Mouse (Mus musculus): ENCODE results near the gene Hmga2. TPM values are rescaled to one million over a fixed set of nuclear protein-coding genes. Genes with fewer than 3 reads are reported as not detected.

Gene Hmga2
- polyA plus RNA-seq, 1 experiment from 2014 or later, result 0.43 TPM

DNA sequence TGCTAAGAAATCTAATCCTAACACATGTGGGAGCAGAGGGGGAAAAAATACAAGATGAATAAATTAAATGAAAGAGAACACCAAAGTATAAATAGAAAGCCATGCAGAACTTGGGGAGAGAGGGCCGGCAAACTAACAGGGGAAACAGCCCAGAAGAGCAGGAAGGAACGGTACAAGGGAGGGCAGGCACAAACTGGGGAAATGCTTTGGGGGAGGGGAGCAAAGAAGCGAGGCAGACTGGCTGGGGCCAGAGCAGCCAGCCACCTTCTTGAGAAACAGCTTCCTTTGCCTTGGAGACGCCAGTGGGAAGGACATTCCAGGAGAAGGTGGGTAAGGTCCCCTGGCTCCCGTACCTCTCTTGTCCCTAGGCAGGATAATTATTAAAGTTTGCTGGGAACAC, 14.5 kb downstream of the Hmga2 start:
- peak; percentile 42; the same call in 1 of the 2 replicates for ATAC-seq
- Histone ChIP-seq H3K36me3 (replicated peaks; ENCODE audit: insufficient read depth, low read length) (no peaks in the 10 kb centered on the region), H3K9ac (replicated peaks) (no peak overlapping the region), H3K4me2 (ENCODE audit: low read depth, low read length) (peak overlapping the region; percentile 42), H3K9me3 (ENCODE audit: low read length) (no peaks in the 10 kb centered on the region), H3K27ac (ENCODE audit: low read depth) (peak overlapping the region; percentile 34; the same call in 1 of the 2 replicates), H3K4me3 (ENCODE audit: low read depth, low read length) (no peak overlapping the region), H3K27me3 (ENCODE audit: insufficient read depth, low read length) (no peaks in the 10 kb centered on the region), H3K4me1 (ENCODE audit: insufficient read depth) (0 out of 2 replicates have a peak, but pooled peaks cover 3% of the 10 kb centered on the region)
- 20% methylated on average over 5 of the region's 5 CpGs for WGBS (ENCODE audit: insufficient replicate concordance)
- no peak for TF ChIP-seq EP300 (IDR thresholded peaks at IDR 0.05; ENCODE audit: low read depth)
- TF ChIP-seq CTCF (IDR thresholded peaks at IDR 0.05; ENCODE audit: low read depth), result no peak
- DNase-seq, result no peak

DNA sequence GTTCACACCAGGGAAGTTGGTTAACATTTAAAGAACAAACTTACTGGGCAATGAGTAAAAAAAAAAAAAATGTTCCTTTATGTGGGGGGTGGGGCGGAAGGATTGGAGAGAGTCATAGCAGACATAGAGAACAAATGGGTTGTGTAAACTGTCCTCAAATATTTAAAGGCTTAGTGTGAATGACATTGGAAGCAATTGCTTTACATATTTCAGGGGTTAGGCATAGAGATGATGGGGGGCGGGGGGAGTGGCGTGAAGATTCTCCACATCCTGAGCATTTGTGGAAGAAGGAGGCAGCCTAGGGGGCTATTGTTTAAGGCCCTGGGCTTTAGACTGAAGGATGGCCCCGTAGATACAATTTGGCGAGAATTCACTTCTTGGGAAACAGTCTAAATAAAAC, 15.0 kb downstream of the Hmga2 start:
- 66% methylated on average over 5 of the region's 5 CpGs for WGBS (ENCODE audit: insufficient replicate concordance)
- TF ChIP-seq EP300 (IDR thresholded peaks at IDR 0.05; ENCODE audit: low read depth), result no peak
- TF ChIP-seq CTCF (IDR thresholded peaks at IDR 0.05; ENCODE audit: low read depth), result no peak
- no peak overlapping the region for H3K27ac ChIP-seq (ENCODE audit: low read depth)
- H3K4me3 ChIP-seq (ENCODE audit: low read depth, low read length), result no peak overlapping the region
- H3K4me2 ChIP-seq (ENCODE audit: low read depth, low read length), result no peak overlapping the region
- H3K36me3 ChIP-seq (replicated peaks; ENCODE audit: insufficient read depth, low read length), result no peaks in the 10 kb centered on the region
- no peaks in the 10 kb centered on the region for H3K9me3 ChIP-seq (ENCODE audit: low read length)
- H3K4me1 ChIP-seq (ENCODE audit: insufficient read depth), result 0 out of 2 replicates have a peak, but pooled peaks cover 3% of the 10 kb centered on the region
- H3K9ac ChIP-seq (replicated peaks), result no peak overlapping the region
- no peaks in the 10 kb centered on the region for H3K27me3 ChIP-seq (ENCODE audit: insufficient read depth, low read length)
- DNase-seq (no peak), ATAC-seq (no peak)

DNA sequence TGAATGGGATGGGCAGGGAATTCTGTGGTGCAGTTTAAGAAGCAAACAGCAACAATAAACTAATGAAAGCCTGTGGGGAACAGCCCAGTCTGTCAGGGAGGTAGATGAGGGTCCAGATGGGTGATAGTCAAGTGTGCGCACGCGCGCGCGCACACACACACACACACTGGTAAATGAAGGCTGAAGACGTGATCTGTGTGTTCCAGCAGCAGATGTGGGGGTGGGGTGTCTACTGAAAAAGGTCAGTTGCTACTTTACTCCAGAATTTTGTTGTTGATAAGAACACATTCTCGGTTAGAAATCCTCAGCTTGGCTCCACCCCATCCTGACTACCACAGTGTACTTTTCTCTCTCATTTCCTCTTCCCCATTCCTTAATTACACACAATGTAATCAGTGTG, 17.4 kb downstream of the Hmga2 start:
- TF ChIP-seq EP300 (IDR thresholded peaks at IDR 0.05; ENCODE audit: low read depth) (peak; percentile 86), CTCF (IDR thresholded peaks at IDR 0.05; ENCODE audit: low read depth) (no peak)
- WGBS (ENCODE audit: insufficient replicate concordance), result 56% methylated on average over 8 of the region's 8 CpGs
- ATAC-seq, result peak; percentile 84

DNA sequence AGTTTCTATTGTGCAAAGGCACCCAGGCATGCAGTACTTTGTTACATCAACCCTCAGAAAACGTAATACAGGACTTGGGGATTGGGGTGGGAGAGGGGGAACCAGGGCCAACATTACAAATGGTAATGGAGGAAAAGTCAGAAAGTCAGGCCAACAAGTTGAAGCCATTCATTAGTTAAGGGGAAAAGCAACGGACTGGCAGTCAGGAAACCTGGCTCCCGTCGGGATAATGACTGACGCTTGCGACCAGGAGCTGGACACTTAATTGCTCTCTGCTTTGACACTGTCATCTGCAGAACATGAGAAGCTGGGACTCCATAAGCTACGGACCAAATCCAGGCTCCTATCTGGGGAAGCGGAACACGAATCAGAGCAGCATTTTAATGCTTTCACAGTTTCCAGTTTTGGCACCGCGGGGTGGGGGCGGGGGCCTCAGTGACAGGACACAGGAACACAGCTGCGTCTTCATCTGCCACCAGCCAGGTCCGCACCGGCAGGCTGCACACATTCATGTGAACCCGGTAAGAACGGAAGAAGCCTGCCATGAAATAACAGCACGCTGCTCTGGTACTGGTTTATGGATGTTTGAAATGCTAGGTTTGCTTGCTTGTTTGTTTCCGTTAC, 26.5 kb downstream of the Hmga2 start:
- TF ChIP-seq EP300 (IDR thresholded peaks at IDR 0.05; ENCODE audit: low read depth) (no peak), CTCF (IDR thresholded peaks at IDR 0.05; ENCODE audit: low read depth) (no peak)
- Histone ChIP-seq H3K4me2 (ENCODE audit: low read depth, low read length) (no peak overlapping the region), H3K27me3 (ENCODE audit: insufficient read depth, low read length) (no peaks in the 10 kb centered on the region), H3K9me3 (ENCODE audit: low read length) (no peaks in the 10 kb centered on the region), H3K4me1 (ENCODE audit: insufficient read depth) (no peaks in the 10 kb centered on the region), H3K4me3 (ENCODE audit: low read depth, low read length) (no peak overlapping the region), H3K36me3 (replicated peaks; ENCODE audit: insufficient read depth, low read length) (no peaks in the 10 kb centered on the region), H3K27ac (ENCODE audit: low read depth) (no peak overlapping the region), H3K9ac (replicated peaks) (no peak overlapping the region)
- ATAC-seq (no peak), DNase-seq (no peak)
- 82% methylated on average over 19 of the region's 19 CpGs for WGBS (ENCODE audit: insufficient replicate concordance)

More for the DNA sequence above, 17.4 kb downstream of the Hmga2 start:
- 0 out of 2 replicates have a peak, but pooled peaks cover 3% of the 10 kb centered on the region for H3K4me1 ChIP-seq (ENCODE audit: insufficient read depth)
- H3K27me3 ChIP-seq (ENCODE audit: insufficient read depth, low read length), result no peaks in the 10 kb centered on the region
- H3K36me3 ChIP-seq (replicated peaks; ENCODE audit: insufficient read depth, low read length), result no peaks in the 10 kb centered on the region
- H3K4me3 ChIP-seq (ENCODE audit: low read depth, low read length), result no peak overlapping the region
- peak; percentile 40 for DNase-seq
- no peak overlapping the region for H3K4me2 ChIP-seq (ENCODE audit: low read depth, low read length)
- no peak overlapping the region for H3K9ac ChIP-seq (replicated peaks)
- H3K9me3 ChIP-seq (ENCODE audit: low read length), result no peaks in the 10 kb centered on the region
- no peak overlapping the region for H3K27ac ChIP-seq (ENCODE audit: low read depth)

DNA sequence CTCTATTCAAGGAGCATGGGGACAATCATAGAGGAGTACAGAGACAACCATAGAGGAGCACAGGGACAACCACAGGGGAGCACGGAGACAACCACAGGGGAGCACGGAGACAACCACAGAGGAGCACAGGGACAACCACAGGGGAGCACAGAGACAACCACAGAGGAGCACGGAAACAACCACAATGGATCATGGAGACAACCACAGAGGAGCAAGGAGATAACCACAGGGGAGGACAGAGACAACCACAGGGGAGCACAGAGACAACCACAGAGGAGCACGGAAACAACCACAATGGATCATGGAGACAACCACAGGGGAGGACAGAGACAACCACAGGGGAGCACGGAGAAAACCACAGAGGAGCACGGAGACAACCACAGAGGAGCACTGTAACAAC, 29.5 kb downstream of the Hmga2 start:
- Histone ChIP-seq H3K9ac (replicated peaks) (no peak overlapping the region), H3K9me3 (ENCODE audit: low read length) (no peaks in the 10 kb centered on the region), H3K27ac (ENCODE audit: low read depth) (no peak overlapping the region), H3K4me2 (ENCODE audit: low read depth, low read length) (no peak overlapping the region), H3K4me3 (ENCODE audit: low read depth, low read length) (no peak overlapping the region), H3K36me3 (replicated peaks; ENCODE audit: insufficient read depth, low read length) (no peaks in the 10 kb centered on the region), H3K27me3 (ENCODE audit: insufficient read depth, low read length) (no peaks in the 10 kb centered on the region), H3K4me1 (ENCODE audit: insufficient read depth) (no peaks in the 10 kb centered on the region)
- TF ChIP-seq CTCF (IDR thresholded peaks at IDR 0.05; ENCODE audit: low read depth) (no peak), EP300 (IDR thresholded peaks at IDR 0.05; ENCODE audit: low read depth) (no peak)
- 50% methylated on average over 6 of the region's 6 CpGs for WGBS (ENCODE audit: insufficient replicate concordance)
- ATAC-seq, result no peak
- no peak for DNase-seq

DNA sequence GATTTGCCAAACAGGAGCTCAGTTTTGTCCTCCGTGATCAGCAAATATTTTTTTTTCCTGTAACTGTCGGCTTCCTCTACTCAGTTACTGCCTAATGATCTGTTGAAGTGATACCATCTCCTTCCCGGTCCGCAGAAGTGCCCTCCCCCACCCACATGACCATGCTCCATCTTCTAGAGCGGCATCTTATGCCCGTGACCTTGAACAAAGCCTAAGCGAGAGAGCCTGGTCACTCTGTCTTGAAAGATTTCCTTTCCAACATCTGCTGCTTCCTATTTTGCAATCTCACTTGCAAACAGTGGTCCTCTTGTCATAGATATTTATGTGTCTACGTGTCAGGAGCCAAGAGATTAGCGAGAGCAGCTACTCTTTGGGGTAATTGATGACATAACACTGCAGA, 30.1 kb downstream of the Hmga2 start:
- no peaks in the 10 kb centered on the region for H3K27me3 ChIP-seq (ENCODE audit: insufficient read depth, low read length)
- no peaks in the 10 kb centered on the region for H3K9me3 ChIP-seq (ENCODE audit: low read length)
- no peaks in the 10 kb centered on the region for H3K4me1 ChIP-seq (ENCODE audit: insufficient read depth)
- H3K36me3 ChIP-seq (replicated peaks; ENCODE audit: insufficient read depth, low read length), result no peaks in the 10 kb centered on the region
- H3K9ac ChIP-seq (replicated peaks), result no peak overlapping the region
- no peak overlapping the region for H3K4me3 ChIP-seq (ENCODE audit: low read depth, low read length)
- H3K4me2 ChIP-seq (ENCODE audit: low read depth, low read length), result no peak overlapping the region
- WGBS (ENCODE audit: insufficient replicate concordance), result 33% methylated on average over 9 of the region's 9 CpGs
- DNase-seq, result no peak
- TF ChIP-seq CTCF (IDR thresholded peaks at IDR 0.05; ENCODE audit: low read depth), result no peak
- peak; percentile 41; the same call in 1 of the 2 replicates for TF ChIP-seq EP300 (IDR thresholded peaks at IDR 0.05; ENCODE audit: low read depth)
- H3K27ac ChIP-seq (ENCODE audit: low read depth), result no peak overlapping the region
- no peak for ATAC-seq
